Mouse (Mus musculus) cerebellum, adult 2 months (tissue): ENCODE data around the gene Zfp296.

Experiments
- CTCF ChIP-seq: fragments of 200-500 bp; IDR thresholded peaks from 2 replicates; pipeline ENCODE4 v1.5.1; 2011; ENCODE audit warnings: low read depth, mild to moderate bottlenecking, control low read depth, low read length, moderate library complexity, borderline replicate concordance; ENCODE audit not compliant: insufficient read depth
- POLR2A ChIP-seq: fragments of 200-500 bp; IDR thresholded peaks from 2 replicates; pipeline ENCODE4 v1.6.1; 2011; ENCODE audit warnings: low read length, control low read depth, borderline replicate concordance; ENCODE audit not compliant: insufficient read depth

GRCm38 (mm10) chr7:19629361-19629734 is 52.3 kb downstream of the Zfp296 start, which contains the start of gene Relb:
- TF ChIP-seq CTCF (no peak), POLR2A (no peak)
